Mouse (Mus musculus) megakaryocyte, embryonic 14.5 days (primary cell): Measurements from ENCODE around the gene Fgr.

Source experiments
- FLI1 ChIP-seq: IDR thresholded peaks from 2 replicates; pipeline ENCODE4 v1.6.1; 2012; ENCODE audit warnings: low read length, inconsistent platforms, mixed read lengths
- GATA1 ChIP-seq: IDR thresholded peaks from 3 replicates; pipeline ENCODE4 v1.6.1; 2012; ENCODE audit warnings: mixed read lengths, low read length, inconsistent platforms, borderline replicate concordance

- TF ChIP-seq GATA1 (no peak), FLI1 (no peak)
These were observed 39.3 kb upstream of the Fgr start for GRCm38 (mm10) chr4:132934639-132935038.
